Mouse (Mus musculus) kidney, adult 2 months (tissue): ENCODE results near the gene Snrpc.

Source experiments
- CTCF ChIP-seq: fragments of 200-500 bp; conservative IDR thresholded peaks from 2 replicates; pipeline ENCODE4 v1.5.1; 2011; ENCODE audit warnings: low read depth, mild to moderate bottlenecking, control low read depth, low read length, moderate library complexity, mixed read lengths; ENCODE audit not compliant: insufficient read depth, insufficient read length
- POLR2A ChIP-seq: fragments of 200-500 bp; IDR thresholded peaks from one replicate; pipeline ENCODE4 v1.6.1; 2011; ENCODE audit warnings: low read depth, low read length, control low read depth

GRCm38 (mm10) chr17:27830411-27830810 is 7.5 kb upstream of the Snrpc start:
- TF ChIP-seq POLR2A (no peak), CTCF (peak; percentile 37)
